Mouse (Mus musculus) frontal cortex, adult (tissue): ENCODE data around the gene Tmem120b.
A peak's percentile ranks its signal among the peaks of the same experiment; 100 is the strongest.

Experiments used
- ATAC-seq: cut with Nextera tagmentation; 2 replicates; pipeline ENCODE4 v1.9.2; 2017; ENCODE audit warnings: mild to moderate bottlenecking, moderate library complexity, mixed read lengths; ENCODE audit not compliant: low TSS enrichment

Tmem120b gene

GRCm38 (mm10) chr5:123068115-123068514 lies at the start of gene Tmem120b:
TSS of gene Tmem120b (plus strand) at chr5:123068415.
- ATAC-seq: no peak

- 0 out of 2 replicates have a peak, but pooled peaks have one; percentile 8 for ATAC-seq
Observed at GRCm38 (mm10) chr5:123019336-123020016, 48.7 kb upstream of the Tmem120b start.

- no peak for ATAC-seq
Observed at GRCm38 (mm10) chr5:123020426-123020825, 47.8 kb upstream of the Tmem120b start.

DNA sequence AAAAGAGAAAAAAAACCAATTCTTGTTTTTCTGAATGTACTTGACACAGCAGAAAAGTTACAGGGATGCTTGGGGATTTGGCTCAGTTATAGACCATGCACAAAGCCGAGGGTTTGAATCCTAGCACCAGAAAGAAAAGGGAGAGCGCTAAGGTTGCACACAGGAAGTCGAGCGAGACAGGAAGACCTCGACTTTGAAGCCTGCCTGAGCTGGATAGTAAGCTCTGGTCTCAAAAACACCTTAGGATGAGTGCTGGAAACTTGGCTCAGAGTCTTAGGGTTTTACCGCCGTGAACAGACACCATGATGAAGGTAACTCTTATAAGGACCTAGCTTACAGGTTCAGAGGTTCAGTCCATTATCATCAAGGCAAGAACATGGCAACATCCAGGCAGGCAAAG lies 46.8 kb upstream of the Tmem120b start:
- no peak for ATAC-seq

DNA sequence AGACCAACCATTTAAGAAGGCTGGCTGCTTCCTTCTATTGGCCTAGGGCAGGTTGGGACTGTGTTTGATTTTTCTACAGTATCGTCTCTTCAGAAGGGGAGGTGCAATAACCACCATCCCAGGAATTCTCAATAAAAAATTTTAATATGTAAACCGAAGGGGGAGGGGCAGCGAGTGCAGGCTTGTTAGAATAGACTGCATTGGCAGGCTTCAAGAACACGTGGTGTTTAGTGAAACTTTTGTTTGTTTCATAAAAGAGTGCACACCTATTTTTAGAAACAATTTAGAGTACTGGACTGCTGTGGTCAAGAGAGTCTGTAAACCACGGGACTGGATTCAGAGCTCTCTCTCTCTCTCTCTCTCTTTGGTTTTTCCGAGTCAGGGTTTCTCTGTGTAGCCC lies 45.2 kb upstream of the Tmem120b start:
- ATAC-seq: no peak

GRCm38 (mm10) chr5:123024312-123024711 lies 43.9 kb upstream of the Tmem120b start:
- no peak for ATAC-seq

DNA sequence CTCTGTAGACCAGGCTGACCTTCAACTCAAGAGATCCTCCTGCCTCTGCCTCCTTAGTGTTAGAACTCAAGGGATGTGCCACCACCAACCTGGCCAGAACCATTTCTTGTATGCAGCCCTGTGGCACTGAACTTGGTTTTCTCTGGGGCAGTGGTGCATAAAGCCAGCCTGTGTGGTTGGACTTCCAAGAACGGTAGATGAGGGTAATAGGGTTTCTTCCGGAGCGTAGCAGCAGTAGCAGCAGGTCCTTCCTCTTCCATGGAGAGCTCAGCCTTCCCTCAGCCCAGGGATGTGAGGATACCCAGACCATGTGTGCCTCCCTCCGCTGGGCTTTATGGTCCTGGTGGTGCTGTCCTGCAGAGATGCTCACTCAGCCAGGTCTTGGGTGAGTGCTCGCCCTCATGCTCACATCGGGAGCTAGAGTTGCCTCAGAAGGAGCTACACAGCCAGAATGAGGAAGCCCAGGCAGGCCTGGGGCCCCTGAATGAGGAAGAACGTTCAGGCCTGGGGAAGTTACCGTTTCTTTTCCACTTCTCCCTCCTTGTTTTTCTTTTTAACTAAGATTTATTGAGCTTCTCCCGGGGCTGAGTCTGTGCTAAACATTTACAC lies 43.1 kb upstream of the Tmem120b start:
- no peak for ATAC-seq

DNA sequence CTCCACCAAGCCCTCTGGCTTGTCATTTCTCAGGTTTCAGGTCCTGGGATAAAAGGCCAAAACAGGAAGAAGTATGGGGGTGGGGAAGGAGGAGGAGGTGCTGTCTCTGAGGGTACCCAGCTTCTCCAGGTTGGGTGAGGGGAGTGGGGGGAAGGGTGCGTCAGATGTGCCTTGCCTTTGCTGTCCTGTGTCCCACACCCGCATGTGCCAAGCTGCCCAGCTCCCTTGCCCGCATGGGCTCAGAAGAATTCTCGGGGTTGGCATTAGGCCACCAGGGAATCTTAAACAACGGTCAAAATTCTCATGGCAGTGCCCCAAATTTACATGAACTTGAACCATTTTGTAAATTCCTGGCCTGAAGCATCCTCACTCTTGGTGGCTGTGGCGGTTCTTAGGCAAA lies 41.8 kb upstream of the Tmem120b start:
- ATAC-seq: no peak

- ATAC-seq: no peak
Observed at GRCm38 (mm10) chr5:123027436-123027835, 40.8 kb upstream of the Tmem120b start.

- ATAC-seq: no peak
Observed at GRCm38 (mm10) chr5:123029729-123030128, 38.5 kb upstream of the Tmem120b start.

DNA sequence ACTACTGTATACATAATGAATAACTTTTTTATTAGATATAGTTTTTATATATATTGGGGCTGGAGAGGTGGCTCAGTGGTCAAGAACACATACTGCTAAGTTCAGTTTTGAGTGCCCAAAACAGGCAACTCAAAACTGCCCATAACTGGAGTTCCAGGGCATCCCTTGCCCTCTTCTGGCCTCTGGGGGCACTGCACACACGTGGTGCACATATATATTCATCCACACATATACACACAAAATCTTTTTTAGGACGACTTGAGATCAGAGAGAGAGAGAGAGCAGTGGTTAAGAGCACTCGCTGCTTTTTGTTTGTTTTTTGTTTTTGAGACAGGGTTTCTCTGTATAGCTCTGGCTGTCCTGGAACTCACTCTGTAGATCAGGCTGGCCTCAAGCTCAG lies 36.9 kb upstream of the Tmem120b start:
- ATAC-seq: no peak

DNA sequence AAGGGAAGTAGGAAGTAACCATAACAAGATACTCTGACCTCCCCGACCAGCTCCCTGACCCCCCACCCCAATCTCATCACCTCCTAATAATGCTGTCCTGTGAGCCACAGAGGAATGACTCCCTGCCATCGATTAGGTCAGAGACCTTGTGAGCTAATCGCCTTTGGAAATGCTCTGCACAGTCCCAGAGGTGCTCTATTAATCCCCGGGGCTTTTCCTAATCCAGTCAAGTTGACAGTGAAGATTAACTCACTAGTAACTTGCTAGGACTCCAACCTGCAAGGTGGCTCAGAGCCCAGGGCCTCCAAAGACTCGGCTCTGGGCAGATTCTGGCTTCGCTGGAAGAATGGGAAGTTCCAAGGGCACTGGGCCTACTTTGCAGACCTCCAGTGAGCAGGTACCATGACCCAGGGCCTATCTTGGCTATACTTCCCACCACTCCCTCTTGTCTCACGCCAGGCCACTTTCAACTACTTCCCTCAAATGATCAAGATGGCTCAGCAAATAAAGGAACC lies 34.5 kb upstream of the Tmem120b start:
- ATAC-seq: no peak

GRCm38 (mm10) chr5:123035089-123035488 lies 33.1 kb upstream of the Tmem120b start:
- ATAC-seq: no peak

- ATAC-seq: no peak
Observed at GRCm38 (mm10) chr5:123035564-123035963, 32.7 kb upstream of the Tmem120b start.

DNA sequence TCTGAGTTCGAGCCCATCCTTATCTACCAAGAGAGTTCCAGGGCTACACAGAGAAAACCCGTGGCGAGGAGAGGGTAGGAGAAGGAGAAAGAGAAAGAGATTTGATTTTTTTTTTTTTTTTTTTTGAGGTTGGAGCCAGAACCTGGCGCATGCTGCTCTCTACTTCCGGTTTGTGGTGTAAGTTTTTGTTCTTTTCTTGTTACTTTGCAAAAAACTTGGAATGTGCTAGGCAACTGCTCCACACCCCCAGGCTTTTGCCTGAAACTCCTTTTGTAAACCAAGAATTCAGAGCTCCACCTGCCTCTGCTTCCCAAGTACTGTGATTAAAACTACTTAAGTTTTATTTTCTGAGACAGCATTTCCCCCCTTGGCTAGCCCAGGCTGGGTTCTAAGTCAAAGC lies 30.1 kb upstream of the Tmem120b start:
- no peak for ATAC-seq

GRCm38 (mm10) chr5:123039120-123039752 lies 29.0 kb upstream of the Tmem120b start:
- no peak for ATAC-seq

DNA sequence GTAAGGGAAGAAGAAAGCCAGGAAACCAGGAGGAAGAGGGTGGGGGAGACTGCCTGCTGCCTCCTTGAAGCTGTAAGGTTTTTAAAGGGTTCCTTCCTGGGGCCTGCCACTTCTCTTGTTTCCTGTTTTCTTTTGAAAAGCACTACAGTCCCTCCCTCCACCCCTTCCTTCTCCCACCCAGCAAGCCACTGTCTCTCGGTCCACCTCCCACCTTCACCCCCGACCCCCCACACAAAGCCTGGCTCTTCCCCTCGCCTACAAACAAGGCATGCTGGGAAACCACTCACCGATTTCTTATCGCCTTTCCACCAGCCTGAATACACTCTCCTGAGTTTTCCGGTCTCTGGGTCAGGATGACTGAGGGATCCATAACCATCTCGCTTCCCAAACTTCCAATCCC lies 27.4 kb upstream of the Tmem120b start:
- ATAC-seq: no peak

- no peak for ATAC-seq
Observed at GRCm38 (mm10) chr5:123043856-123044255, 24.4 kb upstream of the Tmem120b start.

GRCm38 (mm10) chr5:123045561-123046295 lies 22.5 kb upstream of the Tmem120b start:
- peak; percentile 57; the same call in 1 of the 2 replicates for ATAC-seq

- ATAC-seq: no peak
Observed at GRCm38 (mm10) chr5:123046916-123047315, 21.3 kb upstream of the Tmem120b start, which contains the start of gene Morn3. TSS of gene Morn3 (minus strand) at chr5:123047016.

DNA sequence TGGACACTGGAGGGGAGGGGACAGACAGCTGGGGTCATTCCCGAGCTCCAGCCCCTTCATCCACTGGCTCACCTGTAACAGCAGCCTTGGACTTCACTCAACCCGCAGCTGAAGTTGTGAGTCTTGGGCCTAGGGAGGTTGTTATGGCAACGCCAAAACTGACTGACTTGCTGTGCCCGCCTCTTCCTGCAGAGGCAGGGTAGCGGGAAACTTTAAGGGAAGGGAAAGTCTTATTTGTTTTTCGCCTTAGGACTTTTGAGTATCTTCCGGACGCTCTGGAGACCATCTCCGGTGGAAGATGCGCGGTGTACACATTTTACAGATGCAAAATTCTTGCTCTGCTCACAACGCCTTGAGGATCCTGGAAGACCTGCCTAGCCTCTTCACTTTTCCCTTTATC lies 18.9 kb upstream of the Tmem120b start:
- ATAC-seq: peak; percentile 44; the same call in 1 of the 2 replicates

- no peak for ATAC-seq
Observed at GRCm38 (mm10) chr5:123050918-123051317, 17.3 kb upstream of the Tmem120b start.
